Mouse (Mus musculus): ENCODE measurements around the gene Arhgef2. TPM values are rescaled to one million over a fixed set of nuclear protein-coding genes. Genes with fewer than 3 reads are reported as not detected.

Arhgef2 gene
- total RNA-seq, 2 experiments from 2014 or later = 18.5 to 29.3 TPM

GRCm38 (mm10) chr3:88633056-88633455 is 27.3 kb downstream of the Arhgef2 start:
- intact Hi-C loops (cut with DNase I) = loop anchor here (2.0 kb wide), 1 partner anchor 26 kb away; no protein-coding TSS in a partner anchor
- no peak for DNase-seq

GRCm38 (mm10) chr3:88635506-88636275 is 29.9 kb downstream of the Arhgef2 start:
- DNase-seq = no peak
- intact Hi-C loops (cut with DNase I) = loop anchor here (5.0 kb wide), 1 partner anchor 43 kb away; no protein-coding TSS in a partner anchor

- DNase-seq = no peak
- intact Hi-C loops (cut with DNase I) = loop anchor here (5.0 kb wide), 1 partner anchor 44 kb away; no protein-coding TSS in a partner anchor
Measured at GRCm38 (mm10) chr3:88636555-88636986, 30.8 kb downstream of the Arhgef2 start.

GRCm38 (mm10) chr3:88637134-88637533 is 31.4 kb downstream of the Arhgef2 start:
- intact Hi-C loops (cut with DNase I) = loop anchor here (5.0 kb wide), 1 partner anchor 45 kb away; no protein-coding TSS in a partner anchor

GRCm38 (mm10) chr3:88639239-88639638 is 33.5 kb downstream of the Arhgef2 start:
- intact Hi-C loops (cut with DNase I) = loop anchor here (5.0 kb wide), 1 partner anchor 47 kb away; no protein-coding TSS in a partner anchor
- no peak for DNase-seq

More at GRCm38 (mm10) chr3:88637134-88637533, 31.4 kb downstream of the Arhgef2 start:
- DNase-seq = no peak

GRCm38 (mm10) chr3:88640676-88641075 is 34.9 kb downstream of the Arhgef2 start:
- DNase-seq = no peak
- intact Hi-C loops (cut with DNase I) = loop anchor here (2.0 kb wide), 1 partner anchor 34 kb away; no protein-coding TSS in a partner anchor

GRCm38 (mm10) chr3:88643078-88643477 is 37.3 kb downstream of the Arhgef2 start:
- intact Hi-C loops (cut with DNase I) = no loop called here
- DNase-seq = no peak

- DNase-seq = no peak
- intact Hi-C loops (cut with DNase I) = no loop called here
Measured at GRCm38 (mm10) chr3:88645937-88646336, 40.2 kb downstream of the Arhgef2 start.

GRCm38 (mm10) chr3:88646426-88646995 is 40.7 kb downstream of the Arhgef2 start:
- DNase-seq = no peak
- intact Hi-C loops (cut with DNase I) = no loop called here

- DNase-seq = no peak
- intact Hi-C loops (cut with DNase I) = no loop called here
Measured at GRCm38 (mm10) chr3:88647076-88647475, 41.3 kb downstream of the Arhgef2 start.

GRCm38 (mm10) chr3:88647779-88648413 is 42.1 kb downstream of the Arhgef2 start:
- DNase-seq = no peak
- intact Hi-C loops (cut with DNase I) = no loop called here

- intact Hi-C loops (cut with DNase I) = no loop called here
- no peak for DNase-seq
Measured at GRCm38 (mm10) chr3:88648452-88649168, 42.8 kb downstream of the Arhgef2 start.

- no peak for DNase-seq
- intact Hi-C loops (cut with DNase I) = no loop called here
Measured at GRCm38 (mm10) chr3:88649186-88649585, 43.4 kb downstream of the Arhgef2 start.

GRCm38 (mm10) chr3:88649967-88650366 is 44.2 kb downstream of the Arhgef2 start:
- intact Hi-C loops (cut with DNase I) = no loop called here
- DNase-seq = no peak

GRCm38 (mm10) chr3:88650713-88651504 is 45.1 kb downstream of the Arhgef2 start:
- no peak for DNase-seq
- intact Hi-C loops (cut with DNase I) = no loop called here

GRCm38 (mm10) chr3:88651669-88652618 is 46.2 kb downstream of the Arhgef2 start:
- intact Hi-C loops (cut with DNase I) = no loop called here
- no peak for DNase-seq

GRCm38 (mm10) chr3:88652846-88653515 is 47.2 kb downstream of the Arhgef2 start, which contains the start of gene Rxfp4:
Rxfp4 (minus strand) TSS chr3:88653142.
- intact Hi-C loops (cut with DNase I) = no loop called here
- DNase-seq = no peak
